In the genomic region with DNA sequence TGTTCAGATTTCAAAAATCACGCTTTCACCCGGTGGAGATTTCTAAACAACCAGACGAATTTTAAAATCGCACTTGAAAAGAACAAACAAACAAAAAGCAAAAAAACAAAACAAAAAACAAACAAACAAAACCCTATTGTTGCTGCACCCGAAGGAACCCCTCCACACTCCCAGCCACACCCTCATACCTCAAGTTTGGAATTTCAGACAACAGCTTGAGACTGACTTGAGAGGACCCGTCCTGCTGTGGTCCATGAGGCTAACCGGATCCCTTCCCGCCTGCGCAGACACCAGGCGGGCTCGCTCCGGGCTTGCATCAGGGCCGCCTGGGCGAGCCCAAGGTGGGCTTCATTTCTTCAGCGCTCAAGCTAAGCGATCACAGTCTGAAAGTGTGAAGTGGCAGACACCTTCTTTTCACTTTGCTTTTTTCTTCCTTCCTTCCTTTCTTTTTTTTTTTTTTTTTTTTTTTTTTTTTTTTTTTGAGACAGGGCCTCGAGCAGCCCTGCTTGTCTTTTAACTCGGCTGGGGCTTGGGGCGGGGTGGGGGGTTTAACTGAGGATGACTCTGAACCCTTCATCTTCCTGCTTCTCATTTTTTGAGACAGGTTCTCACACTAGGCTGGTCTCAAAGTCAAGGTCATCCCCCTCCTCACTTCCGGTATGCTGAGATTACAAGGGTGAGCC, we compare ENCODE assay signal across 8 mouse cellular contexts. TPM values are rescaled to one million over a fixed set of nuclear protein-coding genes. Genes with fewer than 3 reads are reported as not detected.
A peak's percentile ranks its signal among the peaks of the same experiment; 100 is the strongest.
DNase-seq lines count a peak whose midpoint lies in the region; ATAC-seq and TF ChIP-seq lines count a peak whose summit lies in the region.

No protein-coding gene starts in this region.

- peaks cover 1% of the 10 kb centered on the region; the same call in 1 of the 2 replicates for H3K9me3 ChIP-seq in forebrain, embryonic 10.5 days
- 0 out of 2 replicates have a peak, but pooled peaks cover under 1% of the 10 kb centered on the region for H3K9me3 ChIP-seq in liver, embryonic 12.5 days (replicated peaks)

- peak overlapping the region; percentile 68 for H3K4me3 ChIP-seq in gastrocnemius, adult 2 months
- peak overlapping the region; percentile 48 for H3K4me3 ChIP-seq in forebrain, embryonic 10.5 days
- H3K4me3 ChIP-seq in liver, embryonic 12.5 days, result peak overlapping the region; percentile 36

- H3K27me3 ChIP-seq in forebrain, embryonic 10.5 days (ENCODE audit: poor library complexity, severe bottlenecking), result peaks cover 75% of the 10 kb centered on the region
- H3K27me3 ChIP-seq in liver, embryonic 12.5 days (replicated peaks), result peaks cover 85% of the 10 kb centered on the region

- H3K4me2 ChIP-seq in liver, embryonic 12.5 days, result peak overlapping the region; percentile 57

- H3K27ac ChIP-seq in gastrocnemius, adult 2 months, result no peak overlapping the region
- H3K27ac ChIP-seq in forebrain, embryonic 10.5 days, result no peak overlapping the region
- H3K27ac ChIP-seq in liver, embryonic 12.5 days, result no peak overlapping the region

- H3K36me3 ChIP-seq in forebrain, embryonic 10.5 days (replicated peaks), result no peaks in the 10 kb centered on the region
- H3K36me3 ChIP-seq in liver, embryonic 12.5 days, result no peaks in the 10 kb centered on the region

- intact Hi-C loops in gastrocnemius, adult 2 months (cut with DNase I), result loop anchor here (10.0 kb wide), 1 partner anchor 324 kb away; no protein-coding TSS in a partner anchor

- ATAC-seq in liver, embryonic 12.5 days, result no peak

- WGBS in forebrain, embryonic 10.5 days, result 1% methylated on average over 20 of the region's 20 CpGs
- WGBS in liver, embryonic 12.5 days (ENCODE audit: insufficient replicate concordance), result under 1% methylated on average over 20 of the region's 20 CpGs

- TF ChIP-seq CTCF in gastrocnemius, adult 2 months (IDR thresholded peaks at IDR 0.05), result no peak

- no peak for DNase-seq in gastrocnemius, adult 2 months
- no peak for DNase-seq in gastrocnemius, adult 8-10 months (ENCODE audit: low spot score in 2 of 2)
- DNase-seq in 3134 (ENCODE audit: extremely low read depth, insufficient read length, low spot score), result peak; percentile 62
- peak; percentile 48 for DNase-seq in forebrain, embryonic 10.5 days (ENCODE audit: extremely low spot score, low spot score)
- no peak for DNase-seq in layer of hippocampus, postnatal 10 days (ENCODE audit: low spot score in 2 of 2)
- no peak for DNase-seq in urinary bladder, adult 2 months (ENCODE audit: low spot score)
- no peak for DNase-seq in layer of hippocampus, adult 11-12 months (ENCODE audit: low spot score)

- no peak overlapping the region for H3K9ac ChIP-seq in liver, embryonic 12.5 days

- peaks cover 42% of the 10 kb centered on the region for H3K4me1 ChIP-seq in forebrain, embryonic 10.5 days
- H3K4me1 ChIP-seq in liver, embryonic 12.5 days, result peaks cover 18% of the 10 kb centered on the region; the same call in 1 of the 2 replicates

RNA-seq across cellular contexts. Expression of gene Eomes, which starts 11.0 kb away (rescaled TPM):
- not detected for total RNA-seq in gastrocnemius, adult 2 months (2021)
- total RNA-seq in gastrocnemius, adult 8-10 months (2022), result not detected
- polyA plus RNA-seq in forebrain, embryonic 10.5 days (2016; fragmentation: Nextera tagmentation; extraction: Ambion mirVana), result 6.2 and 7.7 TPM in 2 replicates
- not detected in 2 replicates for polyA plus RNA-seq in liver, embryonic 12.5 days (2016; fragmentation: Nextera tagmentation; extraction: Ambion mirVana)
- 1 to 10 TPM; 5.2 to 6.1 TPM for total RNA-seq in layer of hippocampus, postnatal 10 days (2021)
- polyA plus RNA-seq in urinary bladder, adult 2 months (2012; rRNA removed), result 0.12 and 0.27 TPM in 2 replicates

RNA-seq across cellular contexts. Expression of gene Golga4, which starts 17.0 kb away (rescaled TPM):
- 100 to 1,000 TPM; 397 to 426 TPM for total RNA-seq in gastrocnemius, adult 2 months (2021)
- total RNA-seq in gastrocnemius, adult 8-10 months (2022), result 100 to 1,000 TPM; 399 to 503 (median 431) TPM
- polyA plus RNA-seq in forebrain, embryonic 10.5 days (2016; fragmentation: Nextera tagmentation; extraction: Ambion mirVana), result 40.0 and 42.1 TPM in 2 replicates
- 27.5 and 28.2 TPM in 2 replicates for polyA plus RNA-seq in liver, embryonic 12.5 days (2016; fragmentation: Nextera tagmentation; extraction: Ambion mirVana)
- 10 to 100 TPM; 67.3 to 76.7 TPM for total RNA-seq in layer of hippocampus, postnatal 10 days (2021)
- polyA plus RNA-seq in urinary bladder, adult 2 months (2012; rRNA removed), result 36.9 and 50.0 TPM in 2 replicates

Comparison
In these comparisons a context has a peak if more than half of its experiments do, and no peak if none do; other contexts are left out.
1. DNase-seq: peak in 3134 (single experiment) and forebrain, embryonic 10.5 days (single experiment); none in gastrocnemius, adult 2 months (single experiment), gastrocnemius, adult 8-10 months (0 of 2), layer of hippocampus, postnatal 10 days (0 of 2), urinary bladder, adult 2 months (single experiment) and layer of hippocampus, adult 11-12 months (single experiment).
2. RNA of gene Eomes, which starts 11.0 kb away (total RNA-seq): 5.2 to 6.1 TPM in layer of hippocampus, postnatal 10 days; not detected in gastrocnemius, adult 2 months and not detected in gastrocnemius, adult 8-10 months; every median in the first group is over 4 times any median in the second.
3. RNA of gene Golga4, which starts 17.0 kb away (total RNA-seq): 399 to 503 TPM in gastrocnemius, adult 8-10 months and 397 to 426 TPM in gastrocnemius, adult 2 months; 67.3 to 76.7 TPM in layer of hippocampus, postnatal 10 days; every median in the first group is over 4 times any median in the second.
4. Peak in every context shown above with its lines, with median percentiles within 50 percentile points of each other: H3K4me3 ChIP-seq.